Mouse (Mus musculus): ENCODE measurements at regions not wholly inside any gene's neighbourhood (a gene's known extent, or its start where the extent isn't known, plus 50 kb on each side); places are given as distances from the start of the nearest gene placed in this dataset.

GRCm38 (mm10) chr3:17772886-17773285 is 175.3 kb upstream of the Cypt12 start:
- DNase-seq (ENCODE audit: low spot score in 2 of 2) = no peak

- no peak for DNase-seq (ENCODE audit: low spot score in 2 of 2)
Observed at GRCm38 (mm10) chr3:17779152-17779551, 169.1 kb upstream of the Cypt12 start.

GRCm38 (mm10) chr3:17784076-17784475 is 164.1 kb upstream of the Cypt12 start:
- no peak for DNase-seq (ENCODE audit: low spot score in 2 of 2)

- no peak for DNase-seq (ENCODE audit: low spot score in 2 of 2)
Observed at GRCm38 (mm10) chr3:17784587-17784986, 163.6 kb upstream of the Cypt12 start.

GRCm38 (mm10) chr3:17785106-17786022 is 162.8 kb upstream of the Cypt12 start:
- no peak for DNase-seq (ENCODE audit: low spot score in 2 of 2)

GRCm38 (mm10) chr3:17786023-17786720 is 162.0 kb upstream of the Cypt12 start:
- DNase-seq (ENCODE audit: low spot score in 2 of 2) = no peak

- no peak for DNase-seq (ENCODE audit: low spot score in 2 of 2)
Observed at GRCm38 (mm10) chr3:17786721-17787442, 161.3 kb upstream of the Cypt12 start.

- DNase-seq (ENCODE audit: low spot score in 2 of 2) = no peak
Observed at GRCm38 (mm10) chr3:17787443-17788333, 160.5 kb upstream of the Cypt12 start.

GRCm38 (mm10) chr3:17788334-17788720 is 159.9 kb upstream of the Cypt12 start:
- DNase-seq (ENCODE audit: low spot score in 2 of 2) = no peak

- DNase-seq (ENCODE audit: low spot score in 2 of 2) = no peak
Observed at GRCm38 (mm10) chr3:17788778-17789299, 159.4 kb upstream of the Cypt12 start.

- DNase-seq (ENCODE audit: low spot score in 2 of 2) = no peak
Observed at GRCm38 (mm10) chr3:17789454-17790196, 158.6 kb upstream of the Cypt12 start.

- DNase-seq (ENCODE audit: low spot score in 2 of 2) = no peak
Observed at GRCm38 (mm10) chr3:17790331-17790730, 157.9 kb upstream of the Cypt12 start.

- DNase-seq (ENCODE audit: low spot score in 2 of 2) = no peak
Observed at GRCm38 (mm10) chr3:17790816-17791215, 157.4 kb upstream of the Cypt12 start.

- DNase-seq (ENCODE audit: low spot score in 2 of 2) = no peak
Observed at GRCm38 (mm10) chr3:17791381-17792320, 156.6 kb upstream of the Cypt12 start.

GRCm38 (mm10) chr3:17792537-17793039 is 155.6 kb upstream of the Cypt12 start:
- DNase-seq (ENCODE audit: low spot score in 2 of 2) = no peak

GRCm38 (mm10) chr3:17793646-17794250 is 154.5 kb upstream of the Cypt12 start:
- DNase-seq (ENCODE audit: low spot score in 2 of 2) = no peak

GRCm38 (mm10) chr3:17794251-17795061 is 153.8 kb upstream of the Cypt12 start:
- no peak for DNase-seq (ENCODE audit: low spot score in 2 of 2)
